Mouse (Mus musculus) induced T-regulatory cell, adult 2 months (primary cell): ENCODE measurements around the gene 4632433K11Rik.
"Not testable (repeated sequence)": the region's sequence is repeated elsewhere in the genome, so short reads cannot be mapped to it uniquely, and the experiment has no call there.

Source experiments
- DNase-seq: peaks from one replicate; pipeline ENCODE4 v3.0.0-alpha.2; 2012; ENCODE audit warnings: low read depth

Gene 4632433K11Rik

GRCm38 (mm10) chr7:5056651-5057263 is 22.8 kb downstream of the 4632433K11Rik start:
- DNase-seq = no peak

- no peak for DNase-seq
Measured at GRCm38 (mm10) chr7:5057381-5057780, 23.5 kb downstream of the 4632433K11Rik start.

GRCm38 (mm10) chr7:5057804-5058203 is 23.9 kb downstream of the 4632433K11Rik start:
- peak; percentile 40 for DNase-seq

GRCm38 (mm10) chr7:5058631-5059030 is 24.7 kb downstream of the 4632433K11Rik start:
- no peak for DNase-seq

- no peak for DNase-seq
Measured at GRCm38 (mm10) chr7:5059421-5059820, 25.5 kb downstream of the 4632433K11Rik start.

- DNase-seq = peak; percentile 86
Measured at GRCm38 (mm10) chr7:5060239-5060731, 26.4 kb downstream of the 4632433K11Rik start.

GRCm38 (mm10) chr7:5060944-5061773 is 27.2 kb downstream of the 4632433K11Rik start:
- peak; percentile 99 for DNase-seq

GRCm38 (mm10) chr7:5061774-5062359 is 27.9 kb downstream of the 4632433K11Rik start, which contains the start of gene U2af2:
Gene U2af2 (plus strand): TSS chr7:5062143.
- peak; percentile 95 for DNase-seq

GRCm38 (mm10) chr7:5062360-5063001 is 28.6 kb downstream of the 4632433K11Rik start:
- peak; percentile 96 for DNase-seq

- DNase-seq = no peak
Measured at GRCm38 (mm10) chr7:5064886-5065285, 31.0 kb downstream of the 4632433K11Rik start.

GRCm38 (mm10) chr7:5073586-5073985 is 39.7 kb downstream of the 4632433K11Rik start:
- no peak for DNase-seq

- no peak for DNase-seq
Measured at GRCm38 (mm10) chr7:5074984-5075383, 41.1 kb downstream of the 4632433K11Rik start.

GRCm38 (mm10) chr7:5076931-5077330 is 43.0 kb downstream of the 4632433K11Rik start:
- DNase-seq = no peak

GRCm38 (mm10) chr7:5079365-5080009 is 45.6 kb downstream of the 4632433K11Rik start:
- DNase-seq = not testable (repeated sequence)

- DNase-seq = peak; percentile 99
Measured at GRCm38 (mm10) chr7:5080010-5080751, 46.3 kb downstream of the 4632433K11Rik start, which contains the start of gene Epn1. Gene Epn1 (plus strand): TSS chr7:5080235.

GRCm38 (mm10) chr7:5080815-5081214 is 46.9 kb downstream of the 4632433K11Rik start:
- DNase-seq = no peak

- DNase-seq = no peak
Measured at GRCm38 (mm10) chr7:5081241-5081640, 47.3 kb downstream of the 4632433K11Rik start.

- no peak for DNase-seq
Measured at GRCm38 (mm10) chr7:5081939-5082338, 48.0 kb downstream of the 4632433K11Rik start.

GRCm38 (mm10) chr7:5083325-5084105 is 49.6 kb downstream of the 4632433K11Rik start:
- no peak for DNase-seq
